Mouse (Mus musculus) midbrain, embryonic 14.5 days (tissue): ENCODE data around the gene Atp8a2. TPM values are rescaled to one million over a fixed set of nuclear protein-coding genes. Genes with fewer than 3 reads are reported as not detected.
A peak's percentile ranks its signal among the peaks of the same experiment; 100 is the strongest.

ENCODE experiments used
- ATAC-seq: fragments of 200-750 bp; cut with Nextera tagmentation; 2 replicates; pipeline ENCODE4 v1.8.0; 2017; ENCODE audit warnings: moderate number of reproducible peaks, moderate library complexity; ENCODE audit not compliant: low FRiP score, low TSS enrichment
- DNase-seq: peaks from one replicate; pipeline ENCODE4 v3.0.0-alpha.2; 2015
- H3K27ac ChIP-seq: fragments of 300-500 bp; sonication (generic); replicated peaks from 2 replicates; pipeline ENCODE4 v1.5.1; 2014; ENCODE audit warnings: mild to moderate bottlenecking, low read depth, low read length, moderate library complexity
- H3K27me3 ChIP-seq: fragments of 300-500 bp; sonication (generic); 2 replicates; pipeline ENCODE4 v1.6.1; 2014; ENCODE audit warnings: low read length, control low read depth, mixed read lengths; ENCODE audit not compliant: control insufficient read depth, insufficient read depth
- H3K36me3 ChIP-seq: fragments of 300-500 bp; sonication (generic); 2 replicates; pipeline ENCODE4 v1.6.1; 2014; ENCODE audit warnings: low read length, control low read depth; ENCODE audit not compliant: control insufficient read depth, insufficient read depth
- H3K4me1 ChIP-seq: fragments of 300-500 bp; sonication (generic); 2 replicates; pipeline ENCODE4 v1.6.1; 2014; ENCODE audit warnings: mild to moderate bottlenecking, antibody characterized with exemption, low read length, control low read depth; ENCODE audit not compliant: control insufficient read depth, insufficient read depth
- H3K4me2 ChIP-seq: fragments of 300-500 bp; sonication (generic); 2 replicates; pipeline ENCODE4 v1.6.1; 2014; ENCODE audit warnings: mild to moderate bottlenecking, low read length, moderate library complexity
- H3K4me3 ChIP-seq: fragments of 300-500 bp; sonication (generic); replicated peaks from 2 replicates; pipeline ENCODE4 v1.5.1; 2014; ENCODE audit warnings: low read depth, low read length
- H3K9ac ChIP-seq: fragments of 300-500 bp; sonication (generic); replicated peaks from 2 replicates; pipeline ENCODE4 v1.6.1; 2014; ENCODE audit warnings: mild to moderate bottlenecking, low read length, moderate library complexity
- H3K9me3 ChIP-seq: fragments of 300-500 bp; sonication (generic); 2 replicates; pipeline ENCODE4 v1.6.1; 2016; ENCODE audit warnings: low read length, control low read depth, mixed read lengths; ENCODE audit not compliant: control insufficient read depth
- WGBS: fragments of 180-500 bp; shearing (Covaris S2); extraction: QIAGEN DNeasy Blood & Tissue Kit; methylation state at CpG from one replicate; pipeline ENCODE4 v1.1.7; 2014; 5-methylcytosine and 5-hydroxymethylcytosine counted together
- polyA plus RNA-seq: library from polyadenylated mRNA; unstranded; fragments of >200 nt; fragmentation: Nextera tagmentation; extraction: Ambion mirVana; gene quantifications from 2 replicates; pipeline ENCODE4 v1.2.1, GENCODE M21; 2014

Gene Atp8a2
- polyA plus RNA-seq, 1 experiment from 2014 or later = 37.1 TPM

DNA sequence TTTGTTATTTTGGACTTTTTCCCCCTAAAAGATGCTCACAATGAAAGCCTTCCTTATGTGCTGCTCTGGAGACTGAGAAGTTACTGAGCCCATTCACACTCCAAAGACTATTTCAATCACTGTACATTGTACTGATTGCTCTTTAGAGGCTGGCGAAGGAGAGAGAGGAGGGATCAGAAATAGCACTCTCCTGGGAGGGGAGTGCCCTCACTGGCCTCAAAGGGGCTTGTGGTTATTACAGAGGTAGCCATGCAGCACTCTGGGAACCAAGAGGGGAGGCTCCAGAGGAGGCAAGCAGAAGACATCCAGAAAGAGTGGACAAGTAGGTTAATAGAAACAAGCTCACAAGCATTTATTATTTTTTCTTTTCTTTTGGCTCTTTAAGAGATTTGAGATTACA lies 169.8 kb downstream of the Atp8a2 start:
- Histone ChIP-seq H3K9ac (no peak overlapping the region), H3K27ac (no peak overlapping the region), H3K4me1 (no peaks in the 10 kb centered on the region), H3K4me3 (no peak overlapping the region), H3K4me2 (no peak overlapping the region), H3K9me3 (no peaks in the 10 kb centered on the region), H3K36me3 (peaks cover 14% of the 10 kb centered on the region; the same call in 1 of the 2 replicates), H3K27me3 (no peaks in the 10 kb centered on the region)
- WGBS = 76% methylated on average over 1 of the region's 1 CpGs
- DNase-seq (no peak), ATAC-seq (no peak)

DNA sequence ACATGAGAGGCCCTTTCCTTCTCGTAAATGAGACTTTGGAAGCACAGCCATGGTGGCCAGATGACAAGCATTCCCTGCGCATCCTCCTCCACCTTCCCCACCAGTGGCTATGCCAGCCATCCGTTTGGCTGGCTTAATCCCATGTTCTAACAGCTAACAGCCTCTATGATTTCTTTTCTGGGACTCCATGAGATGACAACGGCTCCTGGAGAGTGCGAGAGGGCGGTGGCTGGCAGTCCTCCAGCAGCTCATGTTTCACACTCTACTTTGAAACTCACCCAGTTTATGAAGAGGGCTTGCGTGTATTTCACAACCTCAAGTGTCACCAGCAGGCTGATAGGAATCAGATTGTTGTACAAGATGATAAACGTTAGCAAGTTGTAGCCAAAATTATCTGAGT lies 170.3 kb downstream of the Atp8a2 start:
- Histone ChIP-seq H3K4me1 (no peaks in the 10 kb centered on the region), H3K27me3 (no peaks in the 10 kb centered on the region), H3K36me3 (peaks cover 19% of the 10 kb centered on the region; the same call in 1 of the 2 replicates), H3K4me2 (no peak overlapping the region), H3K9ac (no peak overlapping the region), H3K27ac (no peak overlapping the region), H3K4me3 (no peak overlapping the region), H3K9me3 (no peaks in the 10 kb centered on the region)
- no peak for DNase-seq
- WGBS = 76% methylated on average over 8 of the region's 8 CpGs
- no peak for ATAC-seq

DNA sequence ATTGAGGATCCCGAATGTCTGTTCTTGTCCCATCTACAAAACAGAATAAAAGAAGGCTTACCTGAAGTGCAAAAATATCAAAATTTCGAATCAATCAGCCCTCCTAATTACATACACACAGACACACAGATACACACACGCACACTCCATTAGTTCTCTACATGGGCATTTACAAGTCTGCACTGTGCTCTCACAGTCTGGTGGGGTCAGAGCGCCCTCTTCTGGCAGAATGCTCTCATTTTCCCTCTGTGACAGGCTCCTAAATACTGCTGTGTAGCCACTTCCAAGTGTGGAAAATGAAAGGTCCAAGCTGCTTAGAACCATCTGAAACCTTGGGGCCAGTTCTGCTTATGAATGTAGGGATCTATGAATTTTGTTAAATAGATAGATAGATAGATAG lies 181.1 kb downstream of the Atp8a2 start:
- ATAC-seq (peak; percentile 76), DNase-seq (peak; percentile 92)
- H3K4me2 ChIP-seq = no peak overlapping the region
- no peaks in the 10 kb centered on the region for H3K9me3 ChIP-seq
- H3K36me3 ChIP-seq = peaks cover 14% of the 10 kb centered on the region
- H3K9ac ChIP-seq = no peak overlapping the region
- no peak overlapping the region for H3K4me3 ChIP-seq
- no peak overlapping the region for H3K27ac ChIP-seq
- WGBS = 30% methylated on average over 4 of the region's 4 CpGs
- no peaks in the 10 kb centered on the region for H3K4me1 ChIP-seq
- no peaks in the 10 kb centered on the region for H3K27me3 ChIP-seq

DNA sequence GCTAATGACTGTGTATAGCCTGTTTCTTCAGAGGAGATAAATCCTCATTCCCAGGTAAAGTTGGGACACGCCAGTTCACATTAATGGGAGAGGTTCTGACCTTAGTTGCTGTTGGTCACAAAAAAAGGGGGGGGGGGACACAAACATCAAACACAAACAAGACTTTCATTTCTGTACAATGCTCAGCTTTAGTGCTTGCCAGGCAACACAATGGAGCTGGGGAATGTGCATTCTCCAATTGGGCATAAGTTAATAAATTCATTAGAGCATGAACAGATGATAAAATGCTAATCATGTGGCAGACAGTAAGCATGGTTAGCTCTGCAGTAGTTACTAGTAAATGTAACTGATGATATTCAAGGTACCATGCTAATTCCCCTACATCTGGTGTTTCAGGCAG lies 195.2 kb downstream of the Atp8a2 start:
- WGBS = 84% methylated on average over 1 of the region's 1 CpGs
- DNase-seq (no peak), ATAC-seq (no peak)
- no peak overlapping the region for H3K9ac ChIP-seq
- H3K27ac ChIP-seq = no peak overlapping the region
- no peaks in the 10 kb centered on the region for H3K27me3 ChIP-seq
- H3K4me2 ChIP-seq = no peak overlapping the region
- no peaks in the 10 kb centered on the region for H3K4me1 ChIP-seq
- peaks cover 17% of the 10 kb centered on the region for H3K36me3 ChIP-seq
- no peak overlapping the region for H3K4me3 ChIP-seq
- no peaks in the 10 kb centered on the region for H3K9me3 ChIP-seq

DNA sequence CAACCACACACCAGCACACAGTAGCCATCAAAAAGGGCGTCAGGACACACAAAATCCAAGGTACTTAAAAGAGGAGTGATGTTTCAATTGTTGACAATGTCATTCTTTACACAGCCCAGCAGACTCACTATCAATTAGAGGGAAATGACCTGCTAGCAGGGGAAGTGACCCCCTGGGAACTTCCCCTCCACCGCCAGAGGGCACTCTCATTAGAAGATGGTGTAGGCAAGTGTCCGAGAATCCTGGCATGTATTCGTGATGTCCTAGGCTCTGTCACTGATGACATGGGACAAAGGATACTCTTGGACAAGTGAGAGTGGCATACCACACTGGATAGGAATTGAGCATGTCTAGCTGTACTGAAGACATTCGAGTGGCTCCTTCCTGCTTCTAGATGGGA lies 208.1 kb downstream of the Atp8a2 start:
- no peaks in the 10 kb centered on the region for H3K27me3 ChIP-seq
- ATAC-seq (no peak), DNase-seq (no peak)
- H3K4me1 ChIP-seq = no peaks in the 10 kb centered on the region
- H3K36me3 ChIP-seq = no peaks in the 10 kb centered on the region
- no peak overlapping the region for H3K4me3 ChIP-seq
- H3K4me2 ChIP-seq = no peak overlapping the region
- H3K9me3 ChIP-seq = no peaks in the 10 kb centered on the region
- no peak overlapping the region for H3K9ac ChIP-seq
- no peak overlapping the region for H3K27ac ChIP-seq
- 55% methylated on average over 5 of the region's 5 CpGs for WGBS

DNA sequence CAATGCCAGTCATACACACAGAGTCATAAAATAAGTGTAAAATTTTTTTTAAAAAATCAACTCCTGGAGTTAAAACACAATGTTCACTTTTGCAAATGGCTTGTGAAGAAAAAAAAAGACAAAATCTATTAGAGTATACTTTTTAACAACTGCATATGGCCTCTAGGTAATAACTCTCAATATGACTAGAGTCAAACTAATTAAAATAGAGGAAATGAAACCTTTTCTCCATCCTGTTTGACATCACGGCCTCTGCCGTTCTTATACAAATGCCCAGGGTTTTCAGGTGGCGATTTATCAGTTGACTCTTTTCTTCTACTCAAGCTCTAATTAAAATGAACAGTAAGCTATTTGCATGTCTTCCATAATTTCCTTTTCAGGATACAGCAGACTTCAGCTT lies 209.0 kb downstream of the Atp8a2 start:
- Histone ChIP-seq H3K4me2 (no peak overlapping the region), H3K4me3 (no peak overlapping the region), H3K4me1 (no peaks in the 10 kb centered on the region), H3K9ac (no peak overlapping the region), H3K9me3 (no peaks in the 10 kb centered on the region), H3K27me3 (no peaks in the 10 kb centered on the region), H3K27ac (no peak overlapping the region), H3K36me3 (no peaks in the 10 kb centered on the region)
- 69% methylated on average over 3 of the region's 3 CpGs for WGBS
- no peak for ATAC-seq
- DNase-seq = no peak

DNA sequence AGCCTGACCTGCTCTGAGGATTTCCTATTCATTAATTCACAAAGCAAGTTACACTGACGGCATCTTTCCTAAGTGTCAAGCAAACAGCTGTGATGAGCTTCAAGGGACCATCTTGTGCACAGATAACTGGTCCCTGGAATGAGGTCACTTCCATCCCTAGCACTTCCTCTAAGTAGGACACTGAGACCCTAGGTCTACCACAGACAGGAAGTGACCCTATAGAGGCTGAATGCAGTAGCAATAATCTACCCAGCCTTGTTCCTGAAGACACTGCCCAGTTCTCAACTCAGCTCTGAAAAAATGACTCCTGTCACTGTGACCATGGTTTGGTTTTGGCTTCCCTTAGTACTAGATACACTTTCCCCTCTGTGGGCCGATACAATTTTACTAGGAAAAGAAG lies 219.0 kb downstream of the Atp8a2 start:
- H3K9me3 ChIP-seq = no peaks in the 10 kb centered on the region
- H3K27ac ChIP-seq = no peak overlapping the region
- DNase-seq = no peak
- no peaks in the 10 kb centered on the region for H3K4me1 ChIP-seq
- 43% methylated on average over 2 of the region's 2 CpGs for WGBS
- no peaks in the 10 kb centered on the region for H3K36me3 ChIP-seq
- no peak overlapping the region for H3K4me2 ChIP-seq
- H3K9ac ChIP-seq = no peak overlapping the region
- no peaks in the 10 kb centered on the region for H3K27me3 ChIP-seq
- no peak overlapping the region for H3K4me3 ChIP-seq
- ATAC-seq = no peak

DNA sequence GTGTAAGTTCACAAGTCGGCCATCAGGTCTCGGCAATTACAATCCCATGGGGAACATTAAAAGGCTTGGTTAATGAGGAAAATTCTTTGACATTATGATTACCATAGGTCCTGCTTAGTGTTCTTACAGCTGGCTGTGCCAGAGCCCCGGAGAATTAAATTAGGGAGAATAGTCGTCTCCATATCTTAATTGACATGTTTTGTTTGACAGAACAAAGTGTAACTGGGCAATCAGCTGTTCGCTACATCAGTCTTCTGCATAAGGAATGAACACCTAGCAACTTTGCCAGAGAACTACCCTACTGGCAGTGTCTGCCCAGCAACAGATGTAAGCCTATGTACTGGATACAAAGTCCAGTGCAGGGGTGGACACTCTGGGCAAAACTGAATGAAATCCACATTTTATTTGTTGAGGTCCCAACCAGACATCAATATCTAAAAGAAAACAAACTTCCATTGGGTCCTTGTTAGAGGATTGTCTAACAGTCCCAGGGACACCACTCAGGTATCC lies 225.7 kb downstream of the Atp8a2 start:
- ATAC-seq (no peak), DNase-seq (no peak)
- Histone ChIP-seq H3K4me3 (no peak overlapping the region), H3K36me3 (no peaks in the 10 kb centered on the region), H3K4me2 (no peak overlapping the region), H3K27me3 (no peaks in the 10 kb centered on the region), H3K9ac (no peak overlapping the region), H3K27ac (no peak overlapping the region), H3K4me1 (peaks cover 19% of the 10 kb centered on the region), H3K9me3 (no peaks in the 10 kb centered on the region)
- 49% methylated on average over 5 of the region's 5 CpGs for WGBS

DNA sequence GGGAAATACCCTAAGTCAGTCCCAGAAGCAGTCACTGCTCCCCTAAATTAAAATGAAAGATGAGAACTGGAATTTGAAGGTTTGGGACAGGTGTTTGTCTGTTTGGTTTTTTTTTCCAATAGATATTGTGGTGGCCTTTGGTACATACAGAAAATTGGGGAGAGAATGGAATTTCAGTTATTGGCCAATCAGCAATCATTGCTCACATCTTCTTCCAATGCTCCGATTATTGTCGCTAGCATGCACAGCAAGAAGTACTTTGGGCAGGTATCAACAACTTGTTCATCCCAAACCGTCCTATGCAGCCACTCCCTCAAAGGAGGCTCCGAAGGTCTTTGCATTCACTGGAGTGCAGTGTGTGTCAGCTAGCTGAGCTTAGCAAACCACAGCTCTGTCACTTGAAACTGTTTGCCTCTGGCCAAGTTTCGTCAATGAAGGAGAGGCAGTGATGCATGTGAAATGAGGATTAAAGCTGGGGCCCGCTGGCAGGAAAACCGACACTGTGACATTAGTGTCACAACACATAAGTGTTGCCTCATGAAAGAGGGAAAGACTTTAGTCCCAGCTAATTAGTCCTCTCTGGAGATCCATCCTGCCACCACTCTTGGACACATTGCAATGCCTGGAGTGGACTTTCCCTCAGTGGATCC lies 227.4 kb downstream of the Atp8a2 start:
- Histone ChIP-seq H3K9me3 (no peaks in the 10 kb centered on the region), H3K9ac (no peak overlapping the region), H3K36me3 (no peaks in the 10 kb centered on the region), H3K27ac (no peak overlapping the region), H3K4me1 (peaks cover 19% of the 10 kb centered on the region), H3K4me3 (no peak overlapping the region), H3K27me3 (no peaks in the 10 kb centered on the region), H3K4me2 (peak overlapping the region; percentile 22)
- WGBS = 3% methylated on average over 7 of the region's 7 CpGs
- peak; percentile 80 for ATAC-seq
- DNase-seq = peak; percentile 82
